Mouse (Mus musculus): Measurements from ENCODE around the gene Rtp4. TPM values are rescaled to one million over a fixed set of nuclear protein-coding genes. Genes with fewer than 3 reads are reported as not detected.

Rtp4 gene
- polyA plus RNA-seq, 2 experiments from 2014 or later: 129 to 178 TPM

DNA sequence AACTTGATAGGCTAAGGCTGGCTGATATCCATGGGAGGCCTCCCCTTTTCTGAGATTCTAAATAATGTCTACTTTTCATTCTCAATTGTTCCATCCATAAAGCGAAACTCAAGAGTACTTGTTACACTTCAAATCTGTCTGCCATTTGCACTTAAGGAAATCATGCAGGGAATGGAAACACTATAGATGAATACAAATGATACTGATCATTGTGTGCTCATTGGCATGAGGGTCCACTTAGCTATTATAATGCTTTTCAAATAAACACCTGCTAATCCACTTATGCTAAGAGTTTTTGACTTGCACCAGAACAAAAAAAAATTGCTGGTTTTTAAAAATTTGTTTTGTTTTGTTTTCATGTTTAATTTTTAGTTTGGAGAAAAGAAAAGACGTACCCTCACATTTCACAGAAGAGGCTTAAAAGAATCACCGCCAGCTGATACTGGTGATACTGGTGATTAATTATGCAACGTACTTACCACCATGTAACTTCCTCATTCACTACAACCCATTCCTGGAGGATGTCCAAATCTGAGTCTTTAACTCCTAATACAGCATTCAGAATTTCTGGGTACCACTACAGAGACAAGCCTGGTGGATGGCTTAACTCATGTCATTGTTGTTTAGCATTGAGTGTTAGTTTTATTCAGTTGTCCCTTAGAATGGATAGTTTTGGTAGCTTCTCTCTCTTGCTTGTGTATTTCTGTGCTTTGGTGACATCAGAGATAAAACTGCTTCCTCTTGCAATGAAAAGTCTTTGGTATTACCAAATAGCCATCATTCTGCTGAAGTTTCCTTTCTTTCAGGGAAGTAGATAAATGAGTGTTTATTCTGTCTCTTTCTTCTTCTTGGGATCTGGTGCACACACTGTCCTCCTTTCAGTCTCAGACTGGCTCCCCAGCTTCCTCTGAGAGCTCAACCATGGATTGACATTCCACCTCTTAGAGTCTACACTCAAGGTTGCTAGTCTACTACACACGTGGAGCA is 71.3 kb downstream of the Rtp4 start:
- no peak for ATAC-seq

DNA sequence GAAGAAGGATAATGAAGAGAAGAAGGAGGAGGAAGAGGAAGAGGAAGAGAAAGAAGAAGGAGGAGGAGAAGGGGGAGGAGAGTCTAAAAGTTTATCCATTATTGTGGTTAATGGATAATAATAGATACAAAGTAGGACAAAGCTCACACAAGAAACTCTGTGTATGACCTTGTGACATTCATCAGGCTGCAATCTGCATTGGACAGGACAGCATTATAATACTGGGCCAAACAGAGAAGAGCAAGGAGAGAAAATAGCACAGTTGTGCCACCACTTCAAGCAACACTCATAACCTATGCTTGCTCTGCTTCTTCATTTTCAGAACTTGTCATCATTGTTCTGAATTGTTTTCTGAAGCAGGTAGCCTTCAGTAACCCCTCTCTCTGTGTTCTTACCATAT is 72.4 kb downstream of the Rtp4 start:
- ATAC-seq: no peak

DNA sequence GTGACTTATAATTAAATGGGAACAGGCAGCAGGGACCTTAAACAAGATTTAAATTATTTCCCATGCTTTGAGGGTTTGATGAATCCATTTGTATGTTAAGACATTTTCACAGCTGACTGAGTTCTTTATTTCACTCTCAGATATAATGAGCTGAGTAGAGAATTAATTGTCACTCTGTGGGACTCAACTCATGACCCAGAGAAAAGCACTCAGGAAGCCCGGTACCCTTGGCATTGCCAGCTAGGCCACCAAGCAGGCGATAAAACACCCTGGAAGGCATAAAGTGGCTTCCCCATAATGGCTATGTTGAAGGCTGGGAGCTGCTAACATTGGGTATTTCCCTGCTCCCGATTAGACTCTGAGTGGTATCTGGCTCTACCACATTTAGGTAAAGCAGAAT is 76.6 kb downstream of the Rtp4 start:
- no peak for ATAC-seq

DNA sequence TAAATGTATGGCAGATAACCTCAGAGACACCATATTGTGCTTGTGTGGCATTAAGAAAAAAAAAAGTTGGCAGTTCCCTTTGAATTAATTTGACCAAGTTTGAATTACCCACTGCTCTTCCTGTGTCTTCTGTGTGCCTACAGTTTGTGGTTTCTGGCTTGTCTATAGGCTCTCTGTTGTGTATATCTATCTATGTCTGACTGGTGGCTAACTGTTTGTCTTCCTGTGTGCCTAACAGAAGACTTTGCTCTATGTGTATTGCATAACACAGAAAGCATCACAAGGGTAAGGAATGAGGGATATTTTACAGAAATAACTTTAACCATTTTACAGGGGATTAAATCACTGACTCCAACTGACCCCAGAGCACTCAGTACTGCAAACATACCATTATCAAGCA is 77.9 kb downstream of the Rtp4 start:
- ATAC-seq: no peak

DNA sequence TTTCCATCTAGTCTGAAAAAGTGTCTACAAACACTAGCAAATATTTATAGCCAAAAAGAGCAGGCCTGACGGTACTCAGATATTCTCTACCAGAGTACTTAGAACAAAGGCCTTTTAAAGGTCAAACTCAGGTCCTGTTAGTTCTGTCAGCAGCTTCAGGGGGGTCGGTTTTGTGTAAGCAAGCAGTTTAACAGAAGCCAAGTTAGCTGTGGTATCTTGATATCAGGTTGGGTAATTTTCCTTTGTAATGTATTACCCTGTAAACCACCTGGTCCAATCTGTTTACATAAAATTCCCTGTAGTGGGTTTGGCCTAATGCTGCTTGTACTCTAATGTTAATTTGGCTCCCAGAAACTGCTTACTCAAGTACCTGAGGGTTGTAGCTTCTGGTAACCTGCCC is 86.1 kb downstream of the Rtp4 start:
- ATAC-seq: no peak

DNA sequence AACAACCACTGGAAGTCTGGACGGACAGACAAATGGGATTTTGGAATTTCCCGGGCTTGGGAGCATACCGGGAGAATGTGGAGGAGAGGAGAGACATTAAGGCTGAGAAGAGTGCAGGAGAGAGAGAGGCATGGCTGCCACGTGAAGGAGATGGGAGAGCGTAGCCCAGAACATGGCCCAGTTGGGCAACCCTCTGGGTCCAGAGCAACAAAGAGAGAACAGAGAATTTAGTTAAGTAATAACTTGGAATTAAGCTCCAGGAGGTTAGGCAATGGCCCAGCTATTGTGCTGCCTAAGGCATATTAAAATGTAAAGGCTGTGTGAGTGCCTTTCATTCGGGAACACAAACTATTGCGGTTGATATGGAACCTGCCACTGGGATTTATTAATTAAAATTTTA is 86.6 kb downstream of the Rtp4 start:
- ATAC-seq: no peak

DNA sequence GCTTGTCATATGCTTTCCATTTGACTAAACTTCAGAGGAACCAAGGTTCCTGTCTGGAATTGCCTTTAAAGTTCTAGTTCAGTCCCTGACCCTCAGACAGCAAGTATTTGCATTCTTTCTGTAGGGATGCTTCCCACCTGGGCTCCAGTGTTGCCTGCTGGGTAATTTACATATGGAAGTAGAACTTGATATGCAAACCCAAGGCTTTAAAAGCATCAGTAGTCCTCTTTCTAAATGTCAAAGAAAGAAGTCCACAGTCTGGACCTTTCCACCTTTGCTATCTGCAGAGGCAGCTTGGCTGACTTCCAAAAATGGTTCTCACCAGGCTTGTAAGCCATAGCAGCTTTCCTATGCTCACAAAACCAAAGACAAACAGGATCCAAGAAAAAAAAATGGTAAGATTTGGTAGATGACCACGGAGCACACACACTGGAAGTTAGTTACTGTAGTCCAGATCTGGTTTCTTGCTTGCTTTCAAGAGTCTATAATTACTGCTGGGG is 87.9 kb downstream of the Rtp4 start:
- ATAC-seq: no peak

DNA sequence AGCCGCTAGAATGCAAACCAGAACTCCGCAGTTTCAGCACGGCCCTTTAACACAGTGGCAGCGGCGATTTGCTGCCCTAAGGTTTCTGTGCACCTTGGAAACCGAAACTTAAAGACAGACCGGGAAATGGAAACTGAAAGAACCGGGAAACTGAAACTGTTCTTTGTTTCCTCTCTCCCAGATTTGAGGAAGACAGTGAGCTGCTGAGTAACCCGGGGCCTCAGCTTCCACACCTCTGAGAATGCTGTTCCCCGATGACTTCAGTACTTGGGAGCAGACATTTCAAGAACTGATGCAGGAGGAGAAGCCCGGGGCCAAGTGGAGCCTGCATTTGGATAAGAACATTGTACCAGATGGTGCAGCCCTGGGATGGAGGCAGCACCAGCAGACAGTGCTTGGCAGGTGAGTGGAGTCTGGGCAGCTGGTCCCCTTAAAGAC is 89.7 kb downstream of the Rtp4 start:
- peak; percentile 71 for ATAC-seq

DNA sequence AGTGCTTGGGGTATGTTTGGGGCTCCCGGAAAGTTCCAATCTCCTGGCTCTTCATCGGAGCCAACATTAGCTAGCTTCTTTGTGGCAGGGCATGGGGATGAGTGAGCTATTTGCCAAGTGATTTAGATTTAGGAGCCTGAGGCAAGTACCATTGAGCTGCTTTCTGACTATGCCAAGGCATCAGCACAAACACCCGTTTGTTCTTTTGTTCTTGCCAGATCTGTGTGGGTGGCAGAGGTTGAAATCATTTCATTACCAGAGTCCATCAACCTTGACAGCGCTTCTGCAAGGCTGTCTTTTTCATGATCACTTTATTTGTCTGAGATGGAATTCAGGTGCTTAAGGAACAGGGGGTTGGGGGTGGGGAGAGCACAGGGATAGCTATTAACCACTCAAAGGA is 104.1 kb downstream of the Rtp4 start:
- no peak for ATAC-seq

DNA sequence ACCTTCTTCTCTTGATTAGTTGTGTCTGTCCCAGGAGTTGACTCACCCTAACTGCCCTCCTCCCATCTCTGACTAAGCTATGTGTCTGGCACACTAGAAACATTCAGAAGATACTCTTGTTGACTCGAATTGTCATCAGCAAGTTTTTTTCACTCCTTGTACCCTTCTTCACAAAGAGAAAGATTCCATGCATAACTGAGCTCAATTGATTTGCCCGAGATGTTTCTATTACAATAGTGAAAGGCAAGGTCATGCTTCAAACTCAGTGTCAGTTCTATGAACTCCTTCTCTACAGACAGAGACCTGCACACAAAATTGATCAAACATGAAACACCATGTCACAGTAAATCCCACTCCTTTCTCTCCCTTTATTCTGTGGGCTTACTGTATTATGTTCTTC is 111.4 kb downstream of the Rtp4 start:
- ATAC-seq: no peak

DNA sequence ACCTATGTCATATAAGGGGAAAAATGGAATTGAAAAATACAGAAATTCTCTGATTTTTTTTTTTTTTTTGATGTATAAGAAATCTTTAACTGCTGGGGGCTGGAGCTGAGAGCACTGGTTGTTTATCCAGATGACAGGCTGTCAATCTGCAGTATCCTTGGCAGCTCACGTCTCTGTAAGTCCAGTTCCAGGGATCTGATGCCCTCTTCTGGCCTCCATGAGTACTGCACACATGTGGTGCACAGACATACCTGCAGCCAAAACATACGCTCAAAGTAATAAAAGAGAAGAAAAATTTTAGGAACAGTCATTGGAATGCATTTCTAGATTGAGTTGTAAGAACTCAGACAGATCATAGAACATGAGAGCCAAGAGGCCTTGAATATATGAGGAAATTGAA is 112.6 kb downstream of the Rtp4 start:
- no peak for ATAC-seq

DNA sequence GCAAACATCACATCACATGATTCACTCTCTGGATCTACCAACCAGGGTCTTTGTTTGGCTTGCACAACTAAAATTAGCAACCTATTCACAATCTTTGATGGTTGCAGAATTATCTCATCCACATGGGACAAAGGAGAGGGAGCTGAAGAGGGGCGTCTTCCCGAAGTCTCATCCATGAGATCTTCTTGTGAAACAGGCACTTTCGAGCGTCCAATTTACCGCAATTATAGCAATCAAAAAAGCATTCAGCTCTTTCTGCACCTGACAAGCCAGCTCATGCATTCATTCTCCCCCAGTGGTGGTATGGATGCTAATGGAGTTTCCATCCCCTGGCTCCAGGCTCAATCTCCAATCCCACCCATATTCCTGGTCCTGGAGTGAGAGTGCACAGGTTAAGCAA is 132.9 kb downstream of the Rtp4 start:
- no peak for ATAC-seq

DNA sequence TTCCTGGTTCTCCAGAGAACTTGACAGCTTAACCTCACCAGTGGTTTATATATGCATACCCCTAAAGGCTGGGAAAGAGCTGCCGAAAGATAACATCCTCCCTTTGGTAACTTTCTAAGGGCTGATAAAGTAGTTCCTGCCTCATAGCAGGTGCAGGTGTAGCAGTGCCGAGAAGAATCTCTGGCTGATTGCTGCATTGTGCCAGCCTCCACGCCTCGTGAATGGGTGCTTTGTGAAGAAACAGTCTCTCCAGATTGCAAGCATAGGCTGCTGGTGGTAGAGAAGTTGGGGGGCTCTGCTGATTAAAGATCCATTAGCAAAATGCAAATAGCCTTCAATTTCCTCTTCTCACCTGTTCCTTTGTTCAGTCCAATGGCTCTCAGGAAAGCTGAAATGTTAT is 133.4 kb downstream of the Rtp4 start:
- no peak for ATAC-seq

DNA sequence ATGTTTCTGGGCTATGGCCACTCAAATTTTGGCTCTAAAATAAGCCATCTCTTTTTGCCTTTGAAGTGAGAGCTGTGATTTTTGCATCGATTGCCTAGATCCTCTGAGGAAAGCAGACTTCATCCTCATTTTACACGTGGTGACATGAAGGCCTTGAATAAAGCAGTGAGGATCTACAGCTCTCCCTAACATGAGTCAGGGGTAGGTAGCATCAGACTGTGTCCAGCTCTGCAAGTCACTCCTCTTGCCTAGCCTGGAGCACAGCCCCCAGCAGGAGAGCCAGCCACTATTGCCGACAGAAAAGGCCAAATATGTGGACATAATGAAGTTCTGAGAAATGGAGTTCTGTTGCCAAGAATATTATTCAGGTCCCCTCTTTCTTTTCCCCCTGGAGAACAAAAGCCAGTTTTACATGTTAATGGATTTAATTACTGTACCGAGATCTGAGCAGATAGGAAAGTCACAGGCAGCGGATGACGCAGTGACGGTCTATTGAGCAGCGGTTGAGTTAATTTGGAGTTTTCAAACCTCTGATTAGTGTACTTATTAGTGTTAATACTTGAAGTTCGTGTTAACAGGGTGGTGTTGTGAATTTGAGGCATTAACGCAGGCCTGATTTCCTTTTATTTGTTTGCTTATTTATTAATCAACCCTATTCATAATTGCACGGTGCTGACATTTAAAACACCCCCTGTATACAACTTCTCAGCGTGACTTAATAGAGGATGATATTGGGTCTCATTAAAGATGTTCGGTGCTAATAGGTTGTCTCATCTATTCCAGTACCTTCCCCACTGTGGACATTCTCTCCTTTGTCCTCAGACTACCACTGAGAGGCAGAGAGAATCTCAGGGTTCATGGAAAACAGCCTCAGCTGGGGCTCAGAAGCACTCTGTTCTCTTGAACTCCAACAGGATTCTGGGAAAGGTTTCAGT is 139.8 kb downstream of the Rtp4 start:
- no peak for ATAC-seq

Other genes starting within 250 kb of the Rtp4 start
- gene Rtp1, start 91.2 kb upstream of the Rtp4 start, polyA plus RNA-seq (2017; shearing (Covaris generic)): not detected
- gene Masp1, start 524 bp downstream of the Rtp4 start, polyA plus RNA-seq (2017; shearing (Covaris generic)): not detected

Measured in activated CD4-positive, CD25-positive, alpha-beta regulatory T cell, adult 4 months (primary cell).